In the genomic region with DNA sequence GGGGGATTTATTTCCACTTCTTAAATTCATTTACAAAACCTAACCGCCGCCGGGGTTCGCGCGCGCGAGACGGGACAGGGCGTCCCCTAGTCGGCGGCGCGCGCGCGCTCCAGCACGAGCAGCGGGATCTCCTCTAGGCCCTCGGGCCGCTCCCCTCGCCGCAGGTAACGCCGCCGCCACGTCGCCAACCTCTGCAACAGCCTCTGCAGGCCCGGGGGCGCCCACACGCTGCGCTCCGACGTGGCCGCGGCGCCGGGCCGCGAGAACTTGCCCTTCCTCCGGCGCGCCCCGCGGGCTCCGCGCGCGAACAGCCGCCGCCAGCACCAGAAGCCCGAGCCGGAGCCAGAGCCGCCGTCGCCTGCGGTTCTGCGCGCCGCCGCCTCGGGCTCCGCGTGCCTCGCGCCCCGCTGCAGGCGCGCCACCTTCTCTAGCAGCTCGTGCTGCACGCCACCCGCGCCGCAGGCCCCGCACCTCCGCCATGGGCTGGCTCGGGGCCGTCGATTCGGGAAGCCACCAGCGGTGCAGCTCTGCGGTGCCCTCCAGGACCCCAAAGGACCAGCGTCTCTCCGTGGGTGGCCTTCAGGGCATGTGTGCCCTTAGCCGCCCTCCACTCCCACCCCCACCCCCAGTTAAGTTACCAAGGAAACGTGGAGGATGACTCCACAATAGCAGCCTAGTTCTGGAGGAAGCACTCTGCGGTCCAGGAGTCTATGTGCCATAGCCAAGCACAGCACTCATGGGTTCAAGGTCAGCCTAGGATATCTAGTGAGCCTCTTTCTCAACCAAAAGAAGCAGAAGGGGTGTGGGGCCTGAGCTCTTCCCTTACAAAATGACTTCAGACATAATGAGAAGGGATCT, we compare ENCODE assay signal across 8 mouse cellular contexts. TPM values are rescaled to one million over a fixed set of nuclear protein-coding genes. Genes with fewer than 3 reads are reported as not detected.
DNase-seq lines count a peak whose midpoint lies in the region; ATAC-seq lines count a peak whose summit lies in the region.

No protein-coding gene starts in this region.

- ATAC-seq in embryonic facial prominence, embryonic 11.5 days (replicated peaks; ENCODE audit: insufficient number of reproducible peaks, low FRiP score, low TSS enrichment, low read depth), result peak; percentile 85
- ATAC-seq in limb, embryonic 12.5 days (ENCODE audit: insufficient number of reproducible peaks, insufficient read depth, low FRiP score, low TSS enrichment, low read depth), result peak; percentile 78
- peak; percentile 89 for ATAC-seq in midbrain, embryonic 12.5 days (ENCODE audit: low FRiP score, low read depth)
- ATAC-seq in stomach, embryonic 14.5 days (ENCODE audit: insufficient number of reproducible peaks, insufficient read depth, low FRiP score, low read depth), result peak; percentile 88
- no peak for ATAC-seq in inflammation-experienced regulatory T-cells, adult 6 months

- peak overlapping the region; percentile 87 for H3K9ac ChIP-seq in embryonic facial prominence, embryonic 11.5 days (replicated peaks; ENCODE audit: low read length)
- H3K9ac ChIP-seq in limb, embryonic 12.5 days (replicated peaks), result peak overlapping the region; percentile 85
- H3K9ac ChIP-seq in midbrain, embryonic 12.5 days (replicated peaks), result peak overlapping the region; percentile 71
- H3K9ac ChIP-seq in stomach, embryonic 14.5 days (replicated peaks; ENCODE audit: low read depth, low read length), result peak overlapping the region; percentile 84

- no peaks in the 10 kb centered on the region for H3K9me3 ChIP-seq in embryonic facial prominence, embryonic 11.5 days (replicated peaks; ENCODE audit: control insufficient read depth, low read length)
- H3K9me3 ChIP-seq in heart, embryonic 10.5 days, result peaks cover 3% of the 10 kb centered on the region; the same call in 1 of the 2 replicates
- no peaks in the 10 kb centered on the region for H3K9me3 ChIP-seq in limb, embryonic 12.5 days
- H3K9me3 ChIP-seq in midbrain, embryonic 12.5 days, result no peaks in the 10 kb centered on the region
- H3K9me3 ChIP-seq in stomach, embryonic 14.5 days (ENCODE audit: control insufficient read depth, low read depth, low read length), result no peaks in the 10 kb centered on the region

- no peaks in the 10 kb centered on the region for H3K27me3 ChIP-seq in embryonic facial prominence, embryonic 11.5 days (ENCODE audit: control insufficient read depth, insufficient read depth, low read length)
- peaks cover 10% of the 10 kb centered on the region; the same call in 1 of the 2 replicates for H3K27me3 ChIP-seq in heart, embryonic 10.5 days (ENCODE audit: insufficient read depth, poor library complexity, severe bottlenecking)
- H3K27me3 ChIP-seq in limb, embryonic 12.5 days, result peaks cover 17% of the 10 kb centered on the region
- peaks cover 23% of the 10 kb centered on the region for H3K27me3 ChIP-seq in midbrain, embryonic 12.5 days
- H3K27me3 ChIP-seq in stomach, embryonic 14.5 days (ENCODE audit: control insufficient read depth, insufficient read depth, low read length), result no peaks in the 10 kb centered on the region

- H3K36me3 ChIP-seq in embryonic facial prominence, embryonic 11.5 days (replicated peaks; ENCODE audit: control insufficient read depth, insufficient read depth, low read depth, low read length), result no peaks in the 10 kb centered on the region
- H3K36me3 ChIP-seq in heart, embryonic 10.5 days, result no peaks in the 10 kb centered on the region
- H3K36me3 ChIP-seq in limb, embryonic 12.5 days, result no peaks in the 10 kb centered on the region
- no peaks in the 10 kb centered on the region for H3K36me3 ChIP-seq in midbrain, embryonic 12.5 days
- H3K36me3 ChIP-seq in stomach, embryonic 14.5 days (ENCODE audit: control insufficient read depth, insufficient read depth, low read length), result no peaks in the 10 kb centered on the region

- H3K4me2 ChIP-seq in embryonic facial prominence, embryonic 11.5 days (ENCODE audit: low read depth, low read length), result peak overlapping the region; percentile 89
- peak overlapping the region; percentile 81 for H3K4me2 ChIP-seq in limb, embryonic 12.5 days
- peak overlapping the region; percentile 83 for H3K4me2 ChIP-seq in midbrain, embryonic 12.5 days (replicated peaks)
- H3K4me2 ChIP-seq in stomach, embryonic 14.5 days (replicated peaks; ENCODE audit: low read depth, low read length), result peak overlapping the region; percentile 74

- peak; percentile 88 for DNase-seq in brain, adult 2 months (ENCODE audit: low read depth, low spot score)
- peak; percentile 81 for DNase-seq in embryonic facial prominence, embryonic 11.5 days (ENCODE audit: low spot score)
- DNase-seq in heart, embryonic 10.5 days (ENCODE audit: low spot score), result peak; percentile 84
- DNase-seq in kidney, adult 9 months, result peak; percentile 26

- peak overlapping the region; percentile 60 for H3K4me3 ChIP-seq in embryonic facial prominence, embryonic 11.5 days (ENCODE audit: low read depth, low read length)
- peak overlapping the region; percentile 77 for H3K4me3 ChIP-seq in heart, embryonic 10.5 days
- peak overlapping the region; percentile 66 for H3K4me3 ChIP-seq in limb, embryonic 12.5 days (replicated peaks)
- peak overlapping the region; percentile 68 for H3K4me3 ChIP-seq in midbrain, embryonic 12.5 days
- peak overlapping the region; percentile 52 for H3K4me3 ChIP-seq in stomach, embryonic 14.5 days (ENCODE audit: low read depth, low read length)

- no peaks in the 10 kb centered on the region for H3K4me1 ChIP-seq in embryonic facial prominence, embryonic 11.5 days (ENCODE audit: control insufficient read depth, insufficient read depth, low read length)
- peaks cover 15% of the 10 kb centered on the region for H3K4me1 ChIP-seq in heart, embryonic 10.5 days
- H3K4me1 ChIP-seq in limb, embryonic 12.5 days (replicated peaks), result 0 out of 2 replicates have a peak, but pooled peaks cover 3% of the 10 kb centered on the region
- H3K4me1 ChIP-seq in midbrain, embryonic 12.5 days, result no peaks in the 10 kb centered on the region
- H3K4me1 ChIP-seq in stomach, embryonic 14.5 days (ENCODE audit: control insufficient read depth, insufficient read depth, low read length), result no peaks in the 10 kb centered on the region; the same call in 1 of the 2 replicates

- under 1% methylated on average over 86 of the region's 87 CpGs for WGBS in embryonic facial prominence, embryonic 11.5 days
- WGBS in heart, embryonic 10.5 days, result 1% methylated on average over 80 of the region's 87 CpGs
- WGBS in limb, embryonic 12.5 days, result under 1% methylated on average over 85 of the region's 87 CpGs
- under 1% methylated on average over 68 of the region's 87 CpGs for WGBS in midbrain, embryonic 12.5 days
- under 1% methylated on average over 86 of the region's 87 CpGs for WGBS in stomach, embryonic 14.5 days

- no peak overlapping the region for H3K27ac ChIP-seq in embryonic facial prominence, embryonic 11.5 days (replicated peaks; ENCODE audit: low read depth, low read length)
- peak overlapping the region; percentile 94 for H3K27ac ChIP-seq in heart, embryonic 10.5 days
- H3K27ac ChIP-seq in limb, embryonic 12.5 days, result peak overlapping the region; percentile 81
- H3K27ac ChIP-seq in midbrain, embryonic 12.5 days (replicated peaks), result peak overlapping the region; percentile 78
- H3K27ac ChIP-seq in stomach, embryonic 14.5 days (ENCODE audit: low read length), result peak overlapping the region; percentile 66

RNA-seq across cellular contexts. Expression of gene Cox20, which starts 42.6 kb away (rescaled TPM):
- polyA plus RNA-seq in embryonic facial prominence, embryonic 11.5 days (2014; fragmentation: Nextera tagmentation; extraction: Ambion mirVana), result 106 and 120 TPM in 2 replicates
- 112 and 129 TPM in 2 replicates for polyA plus RNA-seq in heart, embryonic 10.5 days (2016; fragmentation: Nextera tagmentation; extraction: Ambion mirVana)
- polyA plus RNA-seq in limb, embryonic 12.5 days (2016; fragmentation: Nextera tagmentation; extraction: Ambion mirVana), result 124 and 132 TPM in 2 replicates
- polyA plus RNA-seq in midbrain, embryonic 12.5 days (2016; fragmentation: Nextera tagmentation; extraction: Ambion mirVana), result 138 and 160 TPM in 2 replicates
- 138 and 149 TPM in 2 replicates for polyA plus RNA-seq in stomach, embryonic 14.5 days (2014; fragmentation: Nextera tagmentation; extraction: Ambion mirVana)
- 100 to 1,000 TPM; 177 to 251 (median 244) TPM for polyA plus RNA-seq in inflammation-experienced regulatory T-cells, adult 6 months (2017; shearing (Covaris generic))

Comparison
In these comparisons a context has a peak if more than half of its experiments do, and no peak if none do; other contexts are left out.
1. DNase-seq: peak in every context shown above with its lines; median percentile 88 in brain, adult 2 months; 84 in heart, embryonic 10.5 days; 81 in embryonic facial prominence, embryonic 11.5 days; 26 in kidney, adult 9 months.